Mouse (Mus musculus) heart, embryonic 15.5 days (tissue): ENCODE data around the gene Tor2a. TPM values are rescaled to one million over a fixed set of nuclear protein-coding genes. Genes with fewer than 3 reads are reported as not detected.
A peak's percentile ranks its signal among the peaks of the same experiment; 100 is the strongest.

Source experiments
- ATAC-seq: fragments of 200-750 bp; cut with Nextera tagmentation; replicated peaks from 2 replicates; pipeline ENCODE4 v1.8.0; 2017; ENCODE audit warnings: low read depth, moderate TSS enrichment; ENCODE audit not compliant: insufficient number of reproducible peaks, insufficient read depth, low FRiP score
- H3K27ac ChIP-seq: fragments of 300-500 bp; sonication (generic); 2 replicates; pipeline ENCODE4 v1.5.1; 2015; ENCODE audit warnings: mild to moderate bottlenecking, inconsistent platforms
- H3K27me3 ChIP-seq: fragments of 300-500 bp; sonication (generic); 2 replicates; pipeline ENCODE4 v1.6.1; 2015; ENCODE audit warnings: inconsistent platforms
- H3K36me3 ChIP-seq: fragments of 300-500 bp; sonication (generic); 2 replicates; pipeline ENCODE4 v1.6.1; 2015; ENCODE audit warnings: mild to moderate bottlenecking, inconsistent platforms
- H3K4me1 ChIP-seq: fragments of 300-500 bp; sonication (generic); replicated peaks from 2 replicates; pipeline ENCODE4 v1.6.1; 2015; ENCODE audit warnings: inconsistent platforms
- H3K4me2 ChIP-seq: fragments of 300-500 bp; sonication (generic); 2 replicates; pipeline ENCODE4 v1.6.1; 2015; ENCODE audit warnings: inconsistent platforms, mild to moderate bottlenecking, moderate library complexity
- H3K4me3 ChIP-seq: fragments of 300-500 bp; sonication (generic); 2 replicates; pipeline ENCODE4 v1.5.1; 2015; ENCODE audit warnings: mild to moderate bottlenecking, inconsistent platforms
- H3K9ac ChIP-seq: fragments of 300-500 bp; sonication (generic); 2 replicates; pipeline ENCODE4 v1.6.1; 2015; ENCODE audit warnings: mild to moderate bottlenecking, inconsistent platforms
- H3K9me3 ChIP-seq: fragments of 300-500 bp; sonication (generic); replicated peaks from 2 replicates; pipeline ENCODE4 v1.6.1; 2016; ENCODE audit warnings: inconsistent platforms
- WGBS: fragments of 180-500 bp; shearing (Covaris S2); methylation state at CpG from one replicate; pipeline ENCODE4 v1.1.7; 2015; ENCODE audit warnings: mixed read lengths; 5-methylcytosine and 5-hydroxymethylcytosine counted together
- polyA plus RNA-seq: library from polyadenylated mRNA; unstranded; fragments of >200 nt; fragmentation: Nextera tagmentation; extraction: Ambion mirVana; gene quantifications from 2 replicates; pipeline ENCODE4 v1.2.1, GENCODE M21; 2015

Tor2a gene
- polyA plus RNA-seq, 1 experiment from 2014 or later: 31.2 TPM

DNA sequence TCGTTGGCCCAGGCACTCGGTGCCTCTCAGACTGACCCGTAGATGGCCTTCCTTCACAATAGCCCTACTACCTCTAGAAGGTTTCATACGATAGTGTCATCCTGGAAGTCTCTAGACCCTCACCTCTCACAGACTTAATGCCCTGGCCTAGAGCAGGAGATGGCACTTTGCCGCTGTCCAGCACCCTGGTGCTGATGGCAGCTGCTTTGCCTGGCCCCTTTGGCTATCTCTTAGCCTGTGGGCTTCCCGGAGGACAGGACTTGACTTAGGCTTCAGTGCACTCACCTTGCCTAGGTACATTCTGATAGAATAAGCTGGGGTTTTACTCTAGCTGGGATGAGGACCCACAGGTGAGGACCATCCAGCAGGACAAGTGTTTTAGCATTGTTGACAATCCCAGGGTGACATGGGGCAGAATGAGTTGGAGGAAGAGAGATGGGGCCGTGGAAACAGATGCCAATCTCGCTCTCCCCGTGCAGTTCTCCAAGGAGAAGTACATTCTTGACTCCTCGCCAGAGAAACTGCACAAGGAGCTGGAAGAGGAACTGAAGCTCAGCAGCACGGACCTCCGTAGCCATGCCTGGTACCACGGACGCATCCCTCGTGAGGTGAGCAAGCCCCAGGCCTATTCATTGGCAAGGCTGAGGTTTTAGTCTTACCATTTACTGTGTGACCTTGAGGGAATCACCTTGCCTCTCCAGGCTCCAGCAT is 12.6 kb upstream of the Tor2a start:
- peaks cover 36% of the 10 kb centered on the region for H3K27me3 ChIP-seq
- ATAC-seq: no peak
- no peaks in the 10 kb centered on the region for H3K9me3 ChIP-seq
- H3K27ac ChIP-seq: no peak overlapping the region
- no peak overlapping the region for H3K4me2 ChIP-seq
- no peak overlapping the region for H3K4me3 ChIP-seq
- no peak overlapping the region for H3K9ac ChIP-seq
- 64% methylated on average over 15 of the region's 15 CpGs for WGBS
- peaks cover 18% of the 10 kb centered on the region for H3K4me1 ChIP-seq
- peaks cover 11% of the 10 kb centered on the region; the same call in 1 of the 2 replicates for H3K36me3 ChIP-seq

DNA sequence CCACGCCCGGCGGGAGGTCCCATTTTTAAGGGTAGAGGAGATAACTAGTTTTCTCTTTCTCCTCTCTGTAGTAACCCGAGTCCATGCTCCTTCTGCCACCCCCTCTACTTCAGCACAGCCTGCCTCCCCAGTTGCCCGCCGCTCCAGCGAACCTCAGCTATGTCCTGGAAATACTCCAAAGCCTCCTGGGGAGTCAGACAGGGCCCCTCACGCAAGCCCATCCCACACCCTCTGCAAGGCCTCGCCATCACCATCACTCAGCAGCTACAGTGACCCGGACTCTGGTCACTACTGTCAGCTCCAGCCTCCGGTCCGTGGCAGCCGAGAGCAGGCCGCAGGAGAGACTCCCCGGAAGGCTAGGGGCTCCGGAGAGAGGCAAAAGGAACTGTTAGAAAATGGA is 8.0 kb upstream of the Tor2a start:
- no peak overlapping the region for H3K27ac ChIP-seq
- no peak overlapping the region for H3K9ac ChIP-seq
- 73% methylated on average over 16 of the region's 16 CpGs for WGBS
- H3K27me3 ChIP-seq: no peaks in the 10 kb centered on the region
- peaks cover 26% of the 10 kb centered on the region; the same call in 1 of the 2 replicates for H3K36me3 ChIP-seq
- peaks cover 9% of the 10 kb centered on the region; the same call in 1 of the 2 replicates for H3K4me1 ChIP-seq
- H3K4me3 ChIP-seq: no peak overlapping the region
- H3K4me2 ChIP-seq: no peak overlapping the region
- no peaks in the 10 kb centered on the region for H3K9me3 ChIP-seq
- no peak for ATAC-seq

DNA sequence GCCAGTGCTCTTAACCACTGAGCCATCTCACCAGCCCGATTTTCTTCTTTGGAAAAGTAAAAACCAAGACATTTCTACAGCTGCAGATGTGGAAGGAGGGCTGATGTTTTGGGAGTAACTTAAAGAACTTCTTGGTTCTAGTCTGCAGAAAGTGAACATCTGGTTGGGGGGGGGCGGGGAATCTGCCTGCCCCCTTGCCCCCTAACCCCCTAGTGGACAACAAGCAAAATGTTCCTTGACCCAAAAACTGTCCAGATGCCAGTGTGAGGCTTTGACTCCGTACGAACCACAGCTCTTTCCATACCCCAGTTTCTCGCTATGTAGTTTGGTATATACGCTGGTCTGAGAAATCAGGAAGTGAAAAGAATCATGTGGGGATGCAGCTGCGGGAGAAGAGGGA is 6.8 kb upstream of the Tor2a start:
- Histone ChIP-seq H3K9ac (no peak overlapping the region), H3K4me3 (no peak overlapping the region), H3K4me1 (peaks cover 9% of the 10 kb centered on the region; the same call in 1 of the 2 replicates), H3K27ac (no peak overlapping the region), H3K4me2 (no peak overlapping the region), H3K27me3 (no peaks in the 10 kb centered on the region), H3K36me3 (peaks cover 32% of the 10 kb centered on the region; the same call in 1 of the 2 replicates), H3K9me3 (no peaks in the 10 kb centered on the region)
- ATAC-seq: no peak
- 77% methylated on average over 7 of the region's 7 CpGs for WGBS

DNA sequence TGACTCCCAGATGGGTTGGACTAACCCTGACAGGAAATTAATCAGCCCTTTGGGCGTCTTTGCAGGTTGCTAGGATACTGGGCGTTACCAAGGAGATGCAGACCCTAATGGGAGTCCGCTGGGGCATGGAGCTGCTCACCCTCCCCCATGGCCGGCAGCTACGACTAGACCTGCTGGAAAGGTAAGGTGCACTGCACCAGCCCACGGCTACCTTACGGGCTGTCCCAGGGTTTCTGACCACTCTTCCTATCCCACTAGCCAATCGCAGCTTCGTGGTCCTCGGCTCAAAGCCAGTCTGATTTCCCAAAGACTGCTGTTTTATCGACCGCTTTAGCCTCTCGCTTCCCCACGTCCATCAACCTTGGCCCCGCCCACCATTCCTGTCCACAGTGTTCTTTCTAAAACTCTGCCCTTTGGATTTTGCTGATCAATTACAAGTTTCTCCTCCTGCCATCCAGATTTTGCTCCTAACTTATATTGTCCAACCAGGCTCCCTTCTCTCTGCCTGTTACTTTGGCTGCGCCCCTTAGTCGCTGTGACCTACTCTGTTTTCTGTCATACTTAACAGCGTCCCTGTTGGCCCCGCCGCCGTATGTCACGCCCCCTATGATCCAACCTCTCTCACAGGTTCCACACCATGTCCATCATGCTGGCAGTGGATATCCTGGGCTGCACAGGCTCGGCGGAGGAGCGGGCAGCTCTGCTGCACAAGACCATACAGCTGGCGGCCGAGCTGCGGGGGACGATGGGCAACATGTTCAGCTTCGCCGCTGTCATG is 6.0 kb upstream of the Tor2a start:
- peak overlapping the region; percentile 24 for H3K9ac ChIP-seq
- H3K4me2 ChIP-seq: peak overlapping the region; percentile 65
- no peaks in the 10 kb centered on the region for H3K27me3 ChIP-seq
- no peaks in the 10 kb centered on the region for H3K9me3 ChIP-seq
- H3K4me3 ChIP-seq: peak overlapping the region; percentile 47
- peak; percentile 86 for ATAC-seq
- H3K27ac ChIP-seq: peak overlapping the region; percentile 32; the same call in 1 of the 2 replicates
- H3K4me1 ChIP-seq: peaks cover 9% of the 10 kb centered on the region; the same call in 1 of the 2 replicates
- 27% methylated on average over 31 of the region's 31 CpGs for WGBS
- peaks cover 29% of the 10 kb centered on the region; the same call in 1 of the 2 replicates for H3K36me3 ChIP-seq

DNA sequence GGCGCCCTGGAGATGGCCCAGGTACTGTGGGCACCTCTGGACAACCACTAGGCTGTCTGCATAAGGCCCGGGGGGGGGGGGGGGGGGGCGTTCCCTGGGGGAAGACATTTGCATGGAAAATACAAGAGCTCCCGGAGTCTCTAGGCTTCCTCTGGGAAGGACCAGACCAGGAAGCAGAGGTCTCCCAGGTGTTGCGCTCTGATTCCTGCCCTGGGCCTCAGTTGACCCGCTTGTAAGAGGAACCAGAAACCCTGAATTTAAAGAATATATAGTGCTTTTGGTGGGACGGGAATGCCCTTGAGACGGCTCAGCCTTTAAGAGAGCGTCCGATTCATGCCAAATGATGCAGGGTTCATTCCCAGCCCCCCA is 5.4 kb upstream of the Tor2a start:
- 30% methylated on average over 9 of the region's 10 CpGs for WGBS
- Histone ChIP-seq H3K27ac (peak overlapping the region; percentile 32; the same call in 1 of the 2 replicates), H3K9me3 (no peaks in the 10 kb centered on the region), H3K36me3 (peaks cover 28% of the 10 kb centered on the region; the same call in 1 of the 2 replicates), H3K9ac (peak overlapping the region; percentile 24), H3K4me3 (peak overlapping the region; percentile 47), H3K4me1 (peaks cover 9% of the 10 kb centered on the region; the same call in 1 of the 2 replicates), H3K4me2 (peak overlapping the region; percentile 65), H3K27me3 (no peaks in the 10 kb centered on the region)
- ATAC-seq: no peak

DNA sequence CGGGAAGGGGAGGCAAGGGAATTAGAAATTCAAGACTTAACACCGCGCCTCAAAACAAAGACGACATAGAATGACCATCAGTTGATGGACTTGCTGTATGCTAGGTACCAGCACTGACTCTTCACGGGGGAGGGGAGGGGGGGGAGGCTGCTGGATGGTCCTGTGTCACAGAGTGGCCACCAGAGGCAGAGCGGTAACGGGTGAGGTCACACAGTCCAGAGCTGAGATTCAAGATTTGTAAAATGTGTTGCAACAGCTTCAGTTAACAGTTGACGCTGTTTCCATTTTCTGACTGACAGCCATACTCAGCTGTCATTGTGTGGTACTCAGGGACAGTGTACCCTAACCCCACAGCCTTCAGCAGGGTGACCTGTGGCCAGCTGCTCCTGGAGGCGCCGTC is 4.9 kb upstream of the Tor2a start:
- H3K9me3 ChIP-seq: no peaks in the 10 kb centered on the region
- ATAC-seq: no peak
- H3K4me2 ChIP-seq: peak overlapping the region; percentile 65; the same call in 1 of the 2 replicates
- peak overlapping the region; percentile 47 for H3K4me3 ChIP-seq
- peaks cover 9% of the 10 kb centered on the region; the same call in 1 of the 2 replicates for H3K4me1 ChIP-seq
- H3K9ac ChIP-seq: no peak overlapping the region
- H3K27ac ChIP-seq: no peak overlapping the region
- H3K27me3 ChIP-seq: no peaks in the 10 kb centered on the region
- peaks cover 24% of the 10 kb centered on the region; the same call in 1 of the 2 replicates for H3K36me3 ChIP-seq
- 67% methylated on average over 10 of the region's 10 CpGs for WGBS

DNA sequence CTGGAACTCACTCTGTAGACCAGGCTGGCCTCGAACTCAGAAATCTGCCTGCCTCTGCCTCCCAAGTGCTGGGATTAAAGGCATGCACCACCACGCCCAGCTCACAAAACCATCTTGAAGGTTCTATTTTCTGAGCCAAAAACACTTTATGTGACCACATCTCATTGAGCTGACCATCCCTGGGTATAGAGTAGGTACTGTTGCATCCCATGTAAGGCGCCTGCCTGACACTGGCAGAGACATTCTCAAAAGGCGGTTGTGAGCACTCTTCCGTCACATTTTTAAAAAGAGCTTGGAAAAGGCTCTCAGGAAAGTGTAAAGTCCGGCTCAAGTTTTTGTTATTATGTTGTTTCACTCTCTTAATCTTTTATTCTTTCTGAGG is 369 bp upstream of the Tor2a start:
- H3K36me3 ChIP-seq: peaks cover 31% of the 10 kb centered on the region; the same call in 1 of the 2 replicates
- H3K4me2 ChIP-seq: peak overlapping the region; percentile 11
- no peak overlapping the region for H3K9ac ChIP-seq
- H3K4me3 ChIP-seq: peak overlapping the region; percentile 69
- H3K4me1 ChIP-seq: peaks cover 11% of the 10 kb centered on the region
- no peak for ATAC-seq
- WGBS: 32% methylated on average over 6 of the region's 6 CpGs
- no peak overlapping the region for H3K27ac ChIP-seq
- H3K27me3 ChIP-seq: no peaks in the 10 kb centered on the region
- H3K9me3 ChIP-seq: no peaks in the 10 kb centered on the region

DNA sequence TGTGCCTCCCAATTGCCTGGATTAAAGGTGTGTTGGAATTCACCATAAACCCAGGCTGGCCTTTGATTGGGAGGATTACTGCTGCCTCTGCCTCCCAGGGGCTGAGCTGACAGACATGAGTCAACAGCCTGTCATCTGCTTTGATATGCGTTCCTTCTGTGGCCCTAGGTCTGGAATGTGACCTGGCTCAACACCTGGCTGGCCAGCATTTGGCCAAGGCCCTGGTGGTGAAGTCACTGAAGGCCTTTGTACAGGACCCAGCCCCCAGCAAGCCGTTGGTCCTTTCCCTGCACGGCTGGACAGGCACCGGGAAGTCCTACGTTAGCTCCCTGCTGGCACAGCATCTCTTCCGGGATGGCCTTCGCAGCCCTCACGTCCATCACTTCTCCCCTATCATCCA is 1.5 kb downstream of the Tor2a start:
- Histone ChIP-seq H3K36me3 (peaks cover 27% of the 10 kb centered on the region; the same call in 1 of the 2 replicates), H3K9me3 (no peaks in the 10 kb centered on the region), H3K9ac (no peak overlapping the region), H3K4me3 (no peak overlapping the region), H3K27me3 (no peaks in the 10 kb centered on the region), H3K4me2 (no peak overlapping the region), H3K27ac (no peak overlapping the region), H3K4me1 (peaks cover 6% of the 10 kb centered on the region)
- ATAC-seq: no peak
- 65% methylated on average over 8 of the region's 8 CpGs for whole genome bisulfite sequencing

DNA sequence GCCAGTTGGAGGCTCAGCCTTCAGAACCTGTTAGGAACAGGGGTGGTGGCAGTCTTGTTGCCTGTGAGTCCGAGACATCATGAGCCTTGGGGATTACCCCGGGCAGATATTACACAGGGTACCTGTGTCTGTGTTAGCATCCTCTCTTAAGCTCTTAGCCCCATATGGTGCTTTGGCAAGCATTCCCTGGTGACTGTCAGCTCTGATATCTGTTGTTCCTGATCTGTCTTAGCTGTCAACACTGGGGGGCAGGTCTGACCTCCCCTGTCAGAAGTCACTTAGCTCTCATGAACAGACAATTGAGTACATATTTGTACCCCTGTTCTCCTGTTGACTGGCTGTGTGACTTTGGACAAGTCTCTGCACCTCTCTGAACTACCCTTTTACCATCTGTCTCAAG is 2.0 kb downstream of the Tor2a start:
- Histone ChIP-seq H3K36me3 (peaks cover 27% of the 10 kb centered on the region; the same call in 1 of the 2 replicates), H3K9ac (no peak overlapping the region)

DNA sequence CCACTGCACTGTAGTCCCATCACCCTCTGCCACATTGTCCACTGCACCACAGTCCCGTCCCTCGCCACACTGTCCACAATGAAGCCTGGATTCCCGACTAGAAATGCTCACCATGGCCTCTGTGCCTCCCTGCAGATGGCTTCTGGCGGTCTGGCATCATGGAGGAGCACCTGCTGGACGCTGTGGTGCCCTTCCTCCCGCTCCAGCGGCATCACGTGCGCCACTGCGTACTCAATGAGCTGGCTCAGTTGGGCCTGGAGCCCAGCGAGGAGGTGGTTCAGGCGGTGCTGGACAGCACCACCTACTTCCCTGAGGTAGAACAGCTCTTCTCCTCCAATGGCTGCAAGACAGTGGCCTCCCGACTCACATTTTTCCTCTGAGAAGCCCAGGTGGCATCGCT is 4.3 kb downstream of the Tor2a start:
- no peaks in the 10 kb centered on the region for H3K27me3 ChIP-seq
- H3K9me3 ChIP-seq: no peaks in the 10 kb centered on the region
- WGBS: 88% methylated on average over 14 of the region's 14 CpGs
- H3K36me3 ChIP-seq: peaks cover 20% of the 10 kb centered on the region; the same call in 1 of the 2 replicates
- peaks cover 6% of the 10 kb centered on the region for H3K4me1 ChIP-seq
- no peak for ATAC-seq
- H3K9ac ChIP-seq: no peak overlapping the region
- no peak overlapping the region for H3K4me2 ChIP-seq
- no peak overlapping the region for H3K4me3 ChIP-seq
- no peak overlapping the region for H3K27ac ChIP-seq

More for the DNA sequence above, 2.0 kb downstream of the Tor2a start:
- Histone ChIP-seq H3K4me2 (no peak overlapping the region), H3K4me3 (no peak overlapping the region), H3K27me3 (no peaks in the 10 kb centered on the region), H3K27ac (no peak overlapping the region), H3K4me1 (peaks cover 6% of the 10 kb centered on the region), H3K9me3 (no peaks in the 10 kb centered on the region)
- 68% methylated on average over 2 of the region's 2 CpGs for WGBS
- ATAC-seq: no peak

DNA sequence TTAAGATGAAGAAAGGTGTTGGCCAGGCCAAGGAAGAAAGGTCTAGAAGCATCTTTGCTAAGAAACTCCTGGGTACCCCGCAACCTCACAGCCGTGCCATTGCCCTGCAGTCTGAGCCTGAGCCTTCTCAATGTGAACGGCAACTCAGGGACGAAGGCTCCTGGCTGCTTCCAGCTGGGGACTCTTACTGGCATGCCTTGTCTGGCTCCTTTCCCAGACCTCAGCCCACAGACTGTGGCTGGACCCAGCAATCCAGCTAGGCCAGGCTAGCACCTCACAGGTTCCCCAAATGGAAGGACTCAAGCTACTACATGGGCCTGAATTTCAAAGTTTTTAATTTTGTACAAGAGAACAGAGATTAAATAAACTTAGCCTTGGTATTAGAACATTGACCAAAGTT is 4.8 kb downstream of the Tor2a start:
- Histone ChIP-seq H3K9ac (no peak overlapping the region), H3K36me3 (peaks cover 20% of the 10 kb centered on the region; the same call in 1 of the 2 replicates), H3K4me1 (peaks cover 6% of the 10 kb centered on the region), H3K27me3 (no peaks in the 10 kb centered on the region), H3K9me3 (no peaks in the 10 kb centered on the region), H3K27ac (no peak overlapping the region; the same call in 1 of the 2 replicates), H3K4me2 (no peak overlapping the region), H3K4me3 (no peak overlapping the region)
- no peak for ATAC-seq
- WGBS: 62% methylated on average over 4 of the region's 4 CpGs
